Mouse (Mus musculus): ENCODE data around the gene Alpk1. TPM values are rescaled to one million over a fixed set of nuclear protein-coding genes. Genes with fewer than 3 reads are reported as not detected.

The Alpk1 gene
- polyA plus RNA-seq, 1 experiment from 2014 or later, result 1.0 TPM

DNA sequence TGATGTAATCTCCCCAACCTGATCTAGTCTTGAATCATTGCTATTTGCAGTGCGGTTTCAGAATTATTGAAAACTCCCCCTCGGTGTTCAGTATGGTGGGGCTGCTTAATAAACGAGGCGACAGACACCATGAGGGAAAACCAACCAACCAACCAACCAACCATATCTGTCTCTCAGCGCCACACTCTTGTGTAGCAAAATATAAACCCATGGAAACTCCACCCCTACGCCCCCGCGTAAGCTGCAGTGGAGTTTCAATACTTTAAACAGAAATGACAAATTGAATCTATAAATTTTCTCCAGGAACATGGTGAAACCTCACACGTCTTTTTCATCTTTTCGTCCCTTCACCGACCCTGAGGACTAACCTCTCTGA lies 75.2 kb downstream of the Alpk1 start:
- no peak for ATAC-seq
- Histone ChIP-seq H3K9ac (replicated peaks) (peak overlapping the region; percentile 15; the same call in 1 of the 2 replicates), H3K4me3 (replicated peaks) (peak overlapping the region; percentile 16), H3K4me1 (replicated peaks) (peaks cover 25% of the 10 kb centered on the region), H3K4me2 (replicated peaks) (peak overlapping the region; percentile 47), H3K27me3 (peaks cover 43% of the 10 kb centered on the region), H3K9me3 (no peaks in the 10 kb centered on the region), H3K27ac (peak overlapping the region; percentile 65), H3K36me3 (no peaks in the 10 kb centered on the region)
- 65% methylated on average over 11 of the region's 11 CpGs for WGBS

DNA sequence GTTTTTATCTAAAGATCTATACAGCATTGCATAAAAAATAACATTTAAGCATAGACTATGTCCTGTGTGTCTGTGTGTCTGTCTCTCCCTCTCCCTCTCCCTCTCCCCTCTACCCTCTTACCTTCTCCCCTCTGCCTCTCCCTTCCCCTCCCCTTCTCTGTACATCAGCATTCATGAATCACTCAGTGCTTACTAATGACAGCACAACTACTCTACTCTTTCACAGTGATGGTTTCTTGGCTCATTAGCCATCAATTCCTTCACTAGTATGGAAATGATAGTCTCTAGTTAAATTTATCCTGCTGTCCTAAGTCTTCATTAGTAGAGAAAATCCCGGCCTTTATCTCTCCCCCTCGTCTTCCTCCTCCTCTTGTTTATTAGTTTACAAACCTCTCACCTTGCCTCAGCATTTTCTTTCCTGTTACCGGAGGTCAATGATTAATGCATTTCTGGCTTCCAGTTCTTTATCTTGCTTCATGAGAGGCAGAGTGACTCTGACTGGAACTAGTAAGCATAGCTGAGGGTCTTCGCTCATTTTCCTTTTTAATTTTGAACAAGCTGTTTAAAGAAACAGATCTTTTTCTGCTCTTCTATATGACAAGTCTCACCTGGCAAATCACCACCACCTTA lies 79.0 kb downstream of the Alpk1 start:
- Histone ChIP-seq H3K4me2 (replicated peaks) (no peak overlapping the region), H3K4me3 (replicated peaks) (no peak overlapping the region), H3K36me3 (no peaks in the 10 kb centered on the region), H3K9ac (replicated peaks) (no peak overlapping the region), H3K4me1 (replicated peaks) (peaks cover 20% of the 10 kb centered on the region), H3K9me3 (no peaks in the 10 kb centered on the region), H3K27me3 (peaks cover 66% of the 10 kb centered on the region), H3K27ac (no peak overlapping the region)
- no peak for ATAC-seq
- 78% methylated on average over 4 of the region's 4 CpGs for WGBS

DNA sequence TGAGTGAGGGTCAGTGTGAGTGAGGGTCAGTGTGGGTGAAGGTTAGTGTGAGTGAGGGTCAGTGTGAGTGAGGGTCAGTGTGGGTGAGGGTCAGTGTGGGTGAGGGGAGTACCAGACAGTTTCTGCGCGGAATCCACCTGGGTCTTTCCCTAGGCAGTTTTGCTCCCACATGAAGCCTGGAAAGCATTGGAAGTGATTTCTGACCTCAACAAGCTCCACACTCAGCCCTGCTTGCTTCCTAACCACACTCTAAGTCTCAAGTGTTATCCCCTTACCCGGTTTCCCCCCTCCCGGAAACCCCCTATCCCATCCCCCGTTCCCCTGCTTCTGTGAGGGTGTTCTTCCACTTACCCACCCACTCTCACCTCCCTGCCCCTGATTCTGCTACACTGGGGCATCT lies 81.7 kb downstream of the Alpk1 start:
- Histone ChIP-seq H3K36me3 (no peaks in the 10 kb centered on the region), H3K9me3 (no peaks in the 10 kb centered on the region), H3K4me2 (replicated peaks) (no peak overlapping the region), H3K4me1 (replicated peaks) (peaks cover 19% of the 10 kb centered on the region), H3K27me3 (peaks cover 87% of the 10 kb centered on the region), H3K9ac (replicated peaks) (no peak overlapping the region), H3K4me3 (replicated peaks) (no peak overlapping the region), H3K27ac (no peak overlapping the region)
- no peak for ATAC-seq
- 87% methylated on average over 5 of the region's 5 CpGs for WGBS

- Histone ChIP-seq H3K9me3 (no peaks in the 10 kb centered on the region), H3K4me1 (replicated peaks) (peaks cover 19% of the 10 kb centered on the region), H3K27ac (no peak overlapping the region), H3K9ac (replicated peaks) (no peak overlapping the region), H3K4me2 (replicated peaks) (no peak overlapping the region), H3K27me3 (peaks cover 85% of the 10 kb centered on the region), H3K36me3 (no peaks in the 10 kb centered on the region), H3K4me3 (replicated peaks) (no peak overlapping the region)
- ATAC-seq, result peak; percentile 67; the same call in 1 of the 2 replicates
- WGBS, result 67% methylated on average over 11 of the region's 11 CpGs
Observed at GRCm38 (mm10) chr3:127696541-127696940, 83.8 kb downstream of the Alpk1 start.

DNA sequence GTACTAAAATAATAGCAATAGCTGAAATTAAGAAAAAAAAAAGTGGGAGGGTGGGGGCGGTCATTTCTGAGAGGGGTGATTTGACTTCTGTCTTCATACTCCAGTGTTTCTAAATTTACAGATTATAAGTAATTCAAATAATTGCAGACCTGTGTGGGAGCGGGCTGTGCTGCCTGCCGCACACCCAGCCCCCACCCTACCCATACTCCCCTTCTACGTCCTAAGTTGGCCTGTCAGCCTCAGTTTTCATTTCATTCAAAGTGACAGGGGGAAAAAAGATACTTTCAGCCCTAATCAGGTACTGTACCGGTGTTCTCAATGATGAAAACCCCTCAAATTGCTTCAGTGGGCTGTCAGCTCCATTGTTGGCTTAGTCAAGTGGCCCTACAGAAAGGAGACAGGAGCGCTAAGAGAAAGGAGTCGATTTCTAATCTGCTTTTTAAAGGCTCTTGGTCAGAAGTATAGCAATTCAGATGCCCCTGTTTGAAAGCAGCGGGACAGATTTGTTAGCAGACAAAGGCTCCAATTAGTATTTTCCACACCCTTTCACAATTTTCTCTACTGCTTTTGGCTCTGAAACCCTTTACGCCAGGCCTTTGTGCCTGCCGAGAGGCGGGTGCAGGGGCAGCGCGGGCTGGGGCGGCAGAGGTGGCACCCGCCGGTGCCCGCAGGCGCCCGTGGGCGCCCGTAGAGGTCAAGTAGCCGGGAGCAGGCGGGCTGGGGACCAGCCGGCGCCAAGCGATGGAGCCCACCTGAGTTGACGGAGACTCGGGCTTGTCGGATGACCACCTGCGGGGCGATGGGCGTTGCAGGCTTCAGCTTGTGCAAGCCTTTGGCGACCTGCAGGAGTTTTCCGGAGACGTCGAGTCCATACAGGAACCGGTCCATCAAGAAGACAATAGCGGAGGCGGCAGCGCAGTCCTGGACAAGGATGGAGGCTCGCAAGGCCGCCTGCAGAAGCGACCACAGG lies 85.2 kb downstream of the Alpk1 start:
- Histone ChIP-seq H3K9ac (replicated peaks) (peak overlapping the region; percentile 65), H3K27me3 (peaks cover 76% of the 10 kb centered on the region), H3K4me1 (replicated peaks) (peaks cover 19% of the 10 kb centered on the region), H3K4me3 (replicated peaks) (peak overlapping the region; percentile 39), H3K36me3 (no peaks in the 10 kb centered on the region), H3K27ac (peak overlapping the region; percentile 62), H3K9me3 (0 out of 2 replicates have a peak, but pooled peaks cover 3% of the 10 kb centered on the region), H3K4me2 (replicated peaks) (peak overlapping the region; percentile 71)
- 6% methylated on average over 43 of the region's 43 CpGs for WGBS
- peak; percentile 63 for ATAC-seq

- no peaks in the 10 kb centered on the region for H3K36me3 ChIP-seq
- H3K4me3 ChIP-seq (replicated peaks), result no peak overlapping the region
- H3K4me1 ChIP-seq (replicated peaks), result peaks cover 13% of the 10 kb centered on the region
- no peak for ATAC-seq
- peaks cover 57% of the 10 kb centered on the region for H3K27me3 ChIP-seq
- H3K9ac ChIP-seq (replicated peaks), result no peak overlapping the region
- no peak overlapping the region for H3K27ac ChIP-seq
- no peak overlapping the region for H3K4me2 ChIP-seq (replicated peaks)
- H3K9me3 ChIP-seq, result 0 out of 2 replicates have a peak, but pooled peaks cover 3% of the 10 kb centered on the region
- WGBS, result 84% methylated on average over 4 of the region's 4 CpGs
Observed at GRCm38 (mm10) chr3:127691230-127691629, 89.1 kb downstream of the Alpk1 start.

GRCm38 (mm10) chr3:127679703-127680102 lies 100.6 kb downstream of the Alpk1 start:
- WGBS, result 88% methylated on average over 15 of the region's 15 CpGs
- Histone ChIP-seq H3K27ac (no peak overlapping the region), H3K36me3 (no peaks in the 10 kb centered on the region), H3K4me2 (replicated peaks) (no peak overlapping the region), H3K9me3 (no peaks in the 10 kb centered on the region), H3K4me1 (replicated peaks) (no peaks in the 10 kb centered on the region), H3K9ac (replicated peaks) (no peak overlapping the region), H3K4me3 (replicated peaks) (no peak overlapping the region), H3K27me3 (peaks cover 25% of the 10 kb centered on the region)
- ATAC-seq, result no peak

DNA sequence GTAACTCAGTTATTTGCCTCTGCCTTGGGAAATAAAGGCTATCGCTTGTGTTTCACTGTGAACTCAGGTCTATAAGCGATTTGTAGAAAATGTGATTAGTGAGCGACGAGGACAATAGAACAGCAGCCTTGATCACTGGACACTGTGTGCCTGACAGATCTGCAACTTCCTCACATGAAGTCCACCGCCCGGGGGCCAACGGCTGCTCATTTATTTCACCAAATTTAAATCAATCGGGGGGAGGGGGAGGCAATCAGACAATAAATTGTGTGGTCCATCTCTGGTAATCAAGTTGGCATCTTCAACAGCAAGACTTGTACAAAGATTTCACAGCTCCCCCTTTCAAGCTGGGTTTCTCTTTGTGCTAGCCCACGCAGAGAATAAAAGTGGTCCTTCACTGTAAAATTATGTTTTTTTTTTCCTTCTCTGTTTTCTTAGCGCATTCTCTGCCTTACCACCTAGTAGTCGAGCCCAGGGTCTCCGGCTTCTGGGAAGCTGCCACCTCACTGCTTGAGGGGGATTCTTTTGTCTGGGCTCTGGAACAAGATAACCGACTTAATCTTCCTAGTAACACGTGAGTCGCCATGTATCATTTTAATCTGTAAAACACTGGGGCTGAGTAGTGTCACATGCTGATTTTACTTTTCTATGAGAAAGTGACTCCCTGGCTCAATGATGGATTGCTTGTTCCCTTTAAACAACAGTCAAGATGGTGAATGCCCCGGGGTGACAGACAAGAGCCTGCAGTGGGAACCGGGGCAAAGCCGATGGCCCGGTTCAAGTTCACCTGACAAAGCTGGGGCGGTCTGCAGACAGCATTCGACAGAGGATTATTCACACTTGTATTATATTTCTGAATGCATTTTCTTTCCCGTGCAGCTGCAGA lies 118.4 kb downstream of the Alpk1 start:
- peaks cover 22% of the 10 kb centered on the region for H3K4me1 ChIP-seq (replicated peaks)
- no peaks in the 10 kb centered on the region for H3K36me3 ChIP-seq
- H3K9me3 ChIP-seq, result no peaks in the 10 kb centered on the region
- ATAC-seq, result peak; percentile 86
- peak overlapping the region; percentile 62 for H3K27ac ChIP-seq
- 15% methylated on average over 22 of the region's 22 CpGs for WGBS
- peak overlapping the region; percentile 39 for H3K4me2 ChIP-seq (replicated peaks)
- peak overlapping the region; percentile 32 for H3K9ac ChIP-seq (replicated peaks)
- peak overlapping the region; percentile 8; the same call in 1 of the 2 replicates for H3K4me3 ChIP-seq (replicated peaks)
- peaks cover 72% of the 10 kb centered on the region for H3K27me3 ChIP-seq

DNA sequence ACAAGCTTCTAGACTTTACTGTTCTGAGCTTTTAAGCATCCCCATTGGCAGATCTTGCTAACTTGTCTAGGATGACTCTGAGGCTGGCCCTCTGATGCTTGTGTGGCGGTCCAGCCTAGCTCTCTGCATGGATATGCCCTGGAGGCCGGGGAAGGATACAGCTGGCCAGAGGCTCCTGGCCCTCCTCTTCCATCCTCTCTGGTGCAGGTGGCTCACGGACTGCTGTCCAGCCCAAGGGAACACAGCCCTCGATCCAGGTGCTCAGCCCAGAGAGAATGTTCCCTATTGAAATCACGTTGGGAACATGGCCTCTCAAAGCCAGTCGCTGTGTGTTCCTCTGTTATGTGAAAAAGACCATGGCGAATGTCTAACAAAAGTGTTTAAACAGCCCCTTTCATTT lies 119.6 kb downstream of the Alpk1 start:
- Histone ChIP-seq H3K4me1 (replicated peaks) (peaks cover 22% of the 10 kb centered on the region), H3K4me3 (replicated peaks) (no peak overlapping the region), H3K36me3 (no peaks in the 10 kb centered on the region), H3K27me3 (peaks cover 72% of the 10 kb centered on the region), H3K9me3 (no peaks in the 10 kb centered on the region), H3K27ac (no peak overlapping the region), H3K4me2 (replicated peaks) (no peak overlapping the region), H3K9ac (replicated peaks) (no peak overlapping the region)
- WGBS, result 51% methylated on average over 7 of the region's 7 CpGs
- no peak for ATAC-seq

DNA sequence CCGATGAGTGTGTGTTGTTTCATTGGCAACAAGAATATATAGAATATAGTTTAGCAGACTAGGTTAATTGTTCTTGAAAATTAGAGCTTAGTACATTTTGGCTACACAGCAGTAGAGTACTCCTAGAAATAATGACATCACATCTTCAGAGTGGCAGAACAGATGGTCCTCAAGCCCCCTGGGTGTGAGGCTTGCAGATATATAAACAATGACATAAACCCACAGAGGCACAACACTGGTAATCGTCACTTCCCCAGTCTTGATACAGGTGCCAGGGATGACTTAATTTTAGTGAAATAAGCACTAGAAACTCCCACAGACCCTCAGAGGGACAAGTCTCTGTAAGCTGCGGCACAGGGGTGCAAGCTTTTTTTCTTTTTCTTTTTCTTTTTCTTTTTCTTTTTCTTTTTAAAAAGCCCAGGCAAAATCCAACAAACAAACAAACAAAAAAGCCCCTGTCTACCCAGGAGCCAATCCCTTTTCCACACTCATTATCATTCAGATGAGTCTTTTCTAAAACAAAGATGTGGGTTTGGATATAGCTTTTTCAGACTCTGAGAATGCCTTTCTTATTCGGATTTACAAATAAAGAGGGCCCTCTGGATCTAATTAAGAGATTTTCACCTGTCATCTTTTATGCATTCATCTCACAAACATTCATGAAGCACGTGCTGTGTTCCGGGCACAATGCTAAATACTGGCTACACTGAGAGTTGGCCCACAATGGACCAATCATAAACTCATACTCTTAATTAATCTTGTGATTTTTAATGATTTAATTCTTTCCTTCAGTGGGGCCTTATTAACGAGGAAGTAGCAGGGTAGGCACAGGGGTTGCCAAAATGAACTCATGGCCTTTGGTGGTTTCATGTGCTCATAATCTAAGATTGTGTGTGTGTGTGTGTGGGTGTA lies 128.3 kb downstream of the Alpk1 start:
- WGBS, result 26% methylated on average over 7 of the region's 7 CpGs
- peak; percentile 68; the same call in 1 of the 2 replicates for ATAC-seq
- H3K9me3 ChIP-seq, result no peaks in the 10 kb centered on the region

More for the DNA sequence above, 128.3 kb downstream of the Alpk1 start:
- 0 out of 2 replicates have a peak overlapping the region, but pooled peaks have one; percentile 47 for H3K27ac ChIP-seq
- no peak overlapping the region for H3K9ac ChIP-seq (replicated peaks)
- no peaks in the 10 kb centered on the region for H3K36me3 ChIP-seq
- H3K4me2 ChIP-seq (replicated peaks), result no peak overlapping the region
- peaks cover 79% of the 10 kb centered on the region for H3K27me3 ChIP-seq
- H3K4me1 ChIP-seq (replicated peaks), result peaks cover 14% of the 10 kb centered on the region; the same call in 1 of the 2 replicates
- H3K4me3 ChIP-seq (replicated peaks), result no peak overlapping the region

Data from midbrain, embryonic 13.5 days (tissue).